Mouse (Mus musculus) cerebral cortex, adult 2 months (tissue): Measurements from ENCODE around the gene Arhgef7.

Experiments used
- WGBS: fragments of 180-500 bp; shearing (Covaris S2); methylation state at CpG from one replicate; pipeline ENCODE4 v1.1.7; 2018; 5-methylcytosine and 5-hydroxymethylcytosine counted together

The Arhgef7 gene

DNA sequence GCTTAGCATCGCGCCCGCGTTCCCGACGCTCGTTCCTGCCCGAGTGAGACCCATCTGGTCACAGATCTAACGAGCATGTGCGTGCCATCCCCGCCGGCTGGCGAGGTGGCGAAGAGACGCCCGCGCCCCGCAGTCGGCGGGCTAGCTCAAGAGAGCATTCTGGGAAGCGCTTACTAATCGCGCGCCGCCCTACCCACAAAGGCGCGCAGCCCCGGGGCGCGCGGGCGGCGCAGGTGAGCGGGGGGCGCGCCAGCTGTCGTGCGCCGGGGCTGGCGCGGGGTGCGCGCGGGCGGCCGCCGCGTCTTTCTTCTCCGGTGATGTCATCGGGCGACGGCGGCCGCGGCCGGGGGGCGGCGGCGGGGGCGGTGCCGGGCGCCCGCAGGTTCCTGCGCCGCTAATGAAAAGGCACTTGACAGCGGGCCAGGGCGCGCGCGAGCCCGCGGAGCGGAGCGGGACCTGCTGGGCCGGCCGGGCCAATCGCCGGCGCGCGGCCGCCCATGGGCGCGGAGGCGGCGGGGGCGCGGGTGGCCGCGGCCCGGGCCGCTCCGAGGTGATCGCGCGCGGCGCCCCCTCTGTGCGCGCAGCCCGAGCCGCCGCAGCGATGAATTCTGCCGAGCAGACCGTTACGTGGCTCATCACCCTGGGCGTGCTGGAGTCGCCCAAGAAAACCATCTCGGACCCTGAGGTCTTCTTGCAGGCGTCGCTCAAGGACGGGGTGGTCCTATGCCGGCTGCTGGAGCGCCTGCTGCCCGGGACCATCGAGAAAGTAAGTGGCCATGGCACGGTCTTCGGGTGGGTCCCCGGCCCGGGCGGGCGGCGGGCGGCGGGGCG is at the start of gene Arhgef7:
Gene Arhgef7, plus strand, starts transcription at position 71 of the 831 bp plus-strand sequence.
- under 1% methylated on average over 109 of the region's 127 CpGs for WGBS

DNA sequence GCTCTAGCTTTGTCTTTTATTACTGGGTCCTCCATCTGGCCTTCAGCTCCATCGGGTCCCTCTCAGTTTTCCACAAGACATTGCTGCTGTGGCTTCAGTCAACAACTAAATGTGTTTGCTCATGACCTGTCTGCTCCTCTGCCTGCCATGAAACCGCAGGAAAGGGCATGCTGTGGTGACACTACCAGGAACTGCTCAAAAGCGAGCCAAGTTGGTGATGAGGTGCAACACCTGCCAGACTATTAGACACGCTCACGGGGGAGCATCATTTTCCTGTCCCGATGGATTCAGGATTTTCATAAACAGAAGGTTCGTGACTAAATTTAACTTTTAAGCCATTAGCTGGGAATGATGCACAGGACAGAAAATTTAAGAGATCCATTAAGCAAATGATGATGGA is 43.0 kb upstream of the Arhgef7 start:
- WGBS: 92% methylated on average over 7 of the region's 7 CpGs

DNA sequence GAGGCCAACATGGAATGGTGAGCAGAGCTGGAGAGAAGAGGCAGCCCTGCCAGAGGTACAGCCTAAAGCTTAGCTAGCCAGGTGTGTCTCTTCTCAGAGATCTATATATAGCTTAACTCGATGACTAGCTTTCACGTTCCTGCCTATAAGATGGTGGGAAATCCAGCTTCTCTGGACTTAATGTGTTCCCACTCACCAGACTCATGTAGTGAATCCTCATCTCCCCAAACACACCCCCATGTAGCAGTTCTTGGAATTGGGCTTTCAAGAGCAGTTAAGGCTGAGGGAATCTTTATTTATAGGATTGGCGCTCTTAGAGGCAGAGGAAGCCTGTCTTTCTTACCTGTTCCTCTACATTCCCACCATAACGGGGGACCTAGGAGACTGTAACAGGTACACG is 40.3 kb upstream of the Arhgef7 start:
- 54% methylated on average over 5 of the region's 5 CpGs for WGBS

DNA sequence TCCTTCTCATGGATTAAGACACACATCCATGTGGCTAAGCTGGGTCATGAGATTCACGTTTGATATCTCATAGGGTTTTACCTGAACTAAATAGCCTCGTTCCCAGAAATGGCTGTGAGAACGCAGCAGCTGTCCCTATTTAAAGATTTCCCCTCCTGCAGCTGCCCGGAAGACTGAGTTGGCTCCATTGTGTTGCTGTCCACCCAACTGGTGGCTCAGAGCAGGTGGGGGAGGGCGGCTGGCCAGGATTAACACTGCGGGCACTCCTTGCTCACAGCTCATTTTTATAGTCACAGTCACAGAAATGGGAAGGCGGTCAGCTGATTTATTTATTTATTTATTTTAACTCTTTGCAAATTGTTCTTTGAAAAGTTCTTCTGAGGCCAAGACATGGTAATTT is 37.6 kb upstream of the Arhgef7 start:
- WGBS: 59% methylated on average over 7 of the region's 7 CpGs

DNA sequence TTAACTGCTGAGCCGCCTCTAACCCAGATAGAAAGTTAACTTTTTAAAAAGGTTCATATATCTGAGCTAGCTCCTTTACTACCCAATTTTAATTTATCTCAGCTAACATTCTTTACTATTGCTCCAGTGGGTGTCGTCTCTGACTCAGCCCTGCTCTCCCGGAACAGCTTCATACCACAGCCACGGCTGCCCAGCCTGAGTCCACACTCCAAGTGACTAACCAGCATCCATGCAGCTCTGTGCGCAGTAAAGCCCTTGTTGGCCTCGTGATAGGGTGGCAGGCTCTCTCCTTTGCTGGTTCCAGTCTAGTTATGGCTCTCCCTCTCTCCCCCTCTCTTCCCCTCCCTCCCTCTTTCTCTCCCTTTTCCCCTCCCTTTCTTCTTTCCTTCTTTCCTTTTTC is 36.2 kb upstream of the Arhgef7 start:
- WGBS: 56% methylated on average over 6 of the region's 6 CpGs

DNA sequence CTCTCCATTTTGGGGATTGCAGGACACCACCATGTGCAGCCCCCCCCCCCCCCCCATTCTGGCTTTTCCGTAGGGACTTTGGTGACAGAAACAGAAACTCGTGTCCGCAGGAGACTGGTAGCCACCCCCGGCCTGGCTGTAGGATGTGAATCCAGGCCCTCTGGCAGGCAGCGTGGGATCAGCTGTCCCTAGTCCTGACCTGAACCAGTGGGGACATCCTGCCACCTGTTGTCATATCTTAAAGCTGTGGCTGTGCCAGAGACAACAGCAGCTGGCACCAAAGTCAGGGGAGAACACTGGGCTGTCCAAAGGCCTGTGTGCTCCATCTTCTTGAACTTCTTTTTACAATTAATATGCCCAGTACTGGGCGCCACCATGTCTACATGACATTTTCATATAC is 35.8 kb upstream of the Arhgef7 start:
- 75% methylated on average over 6 of the region's 6 CpGs for WGBS

DNA sequence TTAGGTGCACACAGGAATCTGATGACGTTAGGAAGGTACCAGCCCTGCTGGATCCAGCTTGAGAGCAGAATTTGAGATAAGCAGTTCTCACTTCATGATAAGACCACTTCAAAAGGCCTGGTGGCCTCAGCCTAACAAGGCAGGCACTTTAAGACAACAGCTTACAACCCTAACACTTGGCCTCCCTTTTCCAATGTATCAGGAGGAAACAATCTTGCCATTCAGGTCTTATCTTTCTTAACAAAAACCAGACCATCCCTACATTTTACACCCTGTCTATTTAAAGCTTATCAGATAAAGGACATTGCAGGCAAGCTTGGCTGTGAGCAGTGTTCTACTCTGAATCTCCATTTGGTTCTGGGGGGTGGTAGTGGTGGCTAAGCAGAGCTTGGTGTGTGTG is 35.1 kb upstream of the Arhgef7 start:
- 90% methylated on average over 1 of the region's 1 CpGs for WGBS

DNA sequence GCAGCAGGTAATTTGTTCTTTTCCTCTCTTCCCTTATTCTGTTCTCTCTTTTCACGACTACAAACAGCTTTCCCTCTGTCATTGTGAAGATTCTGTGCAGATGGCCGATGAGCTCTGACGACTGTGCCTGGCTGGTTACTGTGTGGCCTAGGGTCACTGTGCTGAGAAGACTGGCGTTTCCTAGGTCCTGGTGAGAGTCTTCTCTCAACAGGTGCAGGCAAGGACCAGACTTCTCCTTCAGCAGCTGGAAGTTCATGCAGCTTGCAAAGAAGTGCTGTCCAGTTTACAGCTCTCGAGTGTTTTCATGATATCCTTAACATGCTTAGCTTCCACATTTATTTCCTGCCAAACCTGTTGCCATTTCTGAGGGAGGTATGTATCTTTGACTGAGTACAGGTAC is 33.5 kb upstream of the Arhgef7 start:
- 76% methylated on average over 5 of the region's 5 CpGs for WGBS

DNA sequence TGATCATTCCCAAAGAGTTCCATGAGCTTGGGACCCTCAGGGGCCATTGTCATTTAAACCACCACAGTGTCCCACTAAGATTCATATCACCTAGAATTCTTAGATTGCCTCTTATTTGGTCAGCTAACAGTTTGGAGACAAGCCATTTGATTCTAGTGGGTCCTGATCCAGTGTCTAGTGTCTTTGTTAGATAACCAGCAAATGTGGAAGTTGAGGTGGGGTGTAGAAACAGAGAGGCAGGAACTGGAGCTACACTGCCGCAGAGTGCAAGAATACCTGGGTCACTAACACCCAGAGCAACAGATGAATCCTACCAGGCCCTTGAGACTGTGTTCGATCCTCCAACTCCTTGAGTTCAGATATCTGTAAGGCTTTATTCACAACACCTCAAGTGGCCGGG is 31.3 kb upstream of the Arhgef7 start:
- WGBS: 97% methylated on average over 3 of the region's 3 CpGs

DNA sequence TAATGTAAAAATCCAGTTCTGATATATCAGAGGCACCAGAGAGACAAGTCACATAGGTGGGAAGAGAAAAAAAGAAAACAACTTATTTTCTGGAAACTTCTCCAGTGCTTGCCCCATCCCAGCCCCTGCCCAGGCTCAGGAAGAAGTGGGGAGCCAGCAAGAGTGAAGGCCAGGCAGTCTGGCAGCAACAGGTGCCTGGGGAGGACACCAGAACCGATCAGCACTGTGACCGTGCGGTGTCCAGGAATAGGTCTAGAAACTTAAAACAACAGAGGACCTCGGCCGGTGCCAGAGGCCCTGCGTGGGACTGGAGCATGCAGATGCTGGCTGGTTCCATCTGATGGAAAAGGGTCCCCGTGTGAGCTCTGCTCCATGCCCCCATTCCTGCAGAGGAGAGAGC is 30.1 kb upstream of the Arhgef7 start:
- WGBS: 91% methylated on average over 7 of the region's 7 CpGs

DNA sequence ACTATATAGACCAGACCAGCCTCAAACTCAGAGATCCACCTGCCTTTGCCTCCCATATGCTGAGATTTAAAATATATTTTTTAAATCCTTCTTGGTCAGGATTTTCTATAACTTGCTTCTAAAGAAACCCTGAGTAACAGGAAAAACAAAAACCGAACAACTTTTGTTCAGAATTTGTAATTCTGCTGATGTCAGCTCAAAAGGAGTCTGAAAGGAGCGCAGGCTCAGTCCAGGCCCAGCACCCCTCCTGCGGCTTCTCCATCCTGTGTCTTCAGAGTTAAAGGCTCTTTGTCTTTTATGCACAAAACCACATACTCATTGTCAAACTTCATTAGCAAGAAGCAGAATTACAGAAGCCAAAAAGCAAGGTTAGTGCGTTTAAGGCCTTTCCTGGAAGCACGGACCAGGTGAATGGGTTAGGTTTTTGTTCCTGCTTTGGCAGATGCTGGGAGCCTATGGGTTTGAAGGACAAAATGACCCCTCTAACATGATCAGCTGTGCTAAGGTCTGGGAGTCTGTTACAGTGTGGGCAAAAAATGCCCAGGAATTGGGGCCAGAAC is 28.0 kb upstream of the Arhgef7 start:
- 88% methylated on average over 5 of the region's 5 CpGs for WGBS

DNA sequence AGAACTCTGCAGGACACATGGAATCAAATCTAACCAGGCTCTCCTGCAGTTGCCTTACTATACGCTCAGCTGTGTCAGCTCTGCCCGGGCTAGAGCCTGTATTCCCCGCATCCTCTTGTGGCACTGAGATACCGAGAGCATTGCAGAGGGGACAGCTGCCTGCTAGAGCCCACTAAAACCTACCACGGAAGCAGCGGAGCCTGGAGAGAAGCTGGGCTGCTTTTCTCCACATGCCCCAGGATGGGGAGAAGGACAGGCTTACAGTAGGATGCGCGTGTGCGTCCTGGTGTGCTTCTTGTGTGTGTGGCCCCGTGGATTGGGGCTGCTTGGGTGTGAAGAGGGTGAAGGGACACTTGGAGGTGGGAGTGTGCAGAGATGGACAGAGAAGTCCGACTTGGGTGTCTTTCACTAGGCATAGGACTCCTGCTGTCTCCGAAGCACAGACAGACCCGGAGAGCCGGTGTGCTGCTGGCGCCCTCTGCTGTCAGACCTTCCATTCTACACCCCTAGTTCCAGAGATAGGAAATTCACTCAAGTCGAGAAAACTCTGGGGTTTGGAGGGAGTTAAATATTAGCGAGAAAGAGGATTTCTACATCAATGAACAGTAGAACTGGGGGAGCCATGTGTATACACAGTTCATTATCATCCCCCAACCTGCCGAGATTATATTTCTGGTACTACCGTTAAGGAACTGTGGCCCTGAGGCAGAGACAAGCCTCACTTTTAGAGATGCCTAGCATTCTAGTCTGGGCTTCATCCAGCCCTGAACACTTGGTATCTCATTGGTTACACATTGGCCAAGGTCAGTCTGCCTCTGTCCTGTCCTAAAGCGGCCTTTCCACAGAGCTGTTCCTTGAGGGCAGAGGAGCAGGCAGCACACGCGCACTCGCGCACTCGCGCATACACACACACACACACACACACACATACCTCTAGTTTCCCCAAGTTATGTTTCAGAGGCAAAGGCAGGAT is 27.2 kb upstream of the Arhgef7 start:
- 39% methylated on average over 26 of the region's 26 CpGs for WGBS

DNA sequence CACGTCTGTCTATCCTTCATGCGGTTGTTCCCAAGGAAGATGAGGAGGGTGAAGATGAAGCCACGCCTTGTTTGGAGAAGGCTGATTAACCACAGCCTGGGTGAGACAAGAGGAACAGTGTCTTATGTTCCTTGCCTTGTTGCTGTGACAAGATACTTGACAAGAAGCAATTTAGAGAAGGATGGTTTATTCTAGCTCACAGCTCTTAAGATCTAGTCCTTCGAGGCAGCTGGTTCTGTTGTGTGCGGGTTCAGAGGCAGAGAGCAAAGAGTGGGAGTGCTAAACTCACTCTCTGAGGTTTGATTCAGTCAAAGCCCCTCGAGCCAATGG is 26.5 kb upstream of the Arhgef7 start, which contains the start of gene 1700016D06Rik:
Gene 1700016D06Rik, minus strand, starts transcription at position 31 of the 330 bp plus-strand sequence.
- WGBS: 58% methylated on average over 6 of the region's 6 CpGs

DNA sequence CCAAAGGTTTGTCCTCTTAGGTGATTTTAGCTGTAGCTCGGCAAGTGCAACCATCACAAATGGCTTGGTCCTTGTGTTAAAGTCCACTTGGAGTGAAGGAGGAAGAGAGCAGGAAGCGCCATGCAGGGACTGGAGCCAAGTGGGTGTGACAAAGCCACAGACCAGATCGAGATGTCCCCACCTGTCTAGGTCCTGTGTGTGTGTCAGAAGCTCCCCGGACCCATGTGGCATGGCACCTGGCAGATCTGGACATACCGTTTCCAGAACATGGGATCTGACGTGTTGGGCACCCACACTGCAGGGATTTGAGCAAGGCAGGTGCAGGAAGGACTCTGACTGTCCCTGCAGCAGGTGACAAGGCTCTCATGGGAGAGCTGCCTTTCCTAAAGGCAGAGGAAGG is 26.1 kb upstream of the Arhgef7 start:
- WGBS: 78% methylated on average over 6 of the region's 6 CpGs

DNA sequence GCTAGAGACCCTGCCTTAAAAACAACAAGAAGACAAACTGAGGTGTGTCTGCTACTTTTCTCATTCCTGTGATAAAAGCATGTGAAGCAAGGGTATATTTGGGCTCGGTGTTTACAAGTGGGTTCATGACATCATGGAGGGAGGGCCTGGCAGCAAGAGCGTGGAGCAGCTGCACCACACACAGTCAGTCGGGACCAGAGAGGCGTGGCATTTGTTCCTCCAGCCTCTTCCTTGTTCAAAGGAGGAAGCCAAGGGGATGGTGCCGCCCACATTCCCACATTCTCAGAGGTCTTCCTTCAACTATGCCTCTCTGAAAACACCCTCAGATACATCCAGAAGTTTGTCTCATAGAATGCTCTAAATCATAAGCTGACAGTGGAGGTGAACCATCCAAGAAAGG is 23.7 kb upstream of the Arhgef7 start:
- 86% methylated on average over 5 of the region's 5 CpGs for WGBS

DNA sequence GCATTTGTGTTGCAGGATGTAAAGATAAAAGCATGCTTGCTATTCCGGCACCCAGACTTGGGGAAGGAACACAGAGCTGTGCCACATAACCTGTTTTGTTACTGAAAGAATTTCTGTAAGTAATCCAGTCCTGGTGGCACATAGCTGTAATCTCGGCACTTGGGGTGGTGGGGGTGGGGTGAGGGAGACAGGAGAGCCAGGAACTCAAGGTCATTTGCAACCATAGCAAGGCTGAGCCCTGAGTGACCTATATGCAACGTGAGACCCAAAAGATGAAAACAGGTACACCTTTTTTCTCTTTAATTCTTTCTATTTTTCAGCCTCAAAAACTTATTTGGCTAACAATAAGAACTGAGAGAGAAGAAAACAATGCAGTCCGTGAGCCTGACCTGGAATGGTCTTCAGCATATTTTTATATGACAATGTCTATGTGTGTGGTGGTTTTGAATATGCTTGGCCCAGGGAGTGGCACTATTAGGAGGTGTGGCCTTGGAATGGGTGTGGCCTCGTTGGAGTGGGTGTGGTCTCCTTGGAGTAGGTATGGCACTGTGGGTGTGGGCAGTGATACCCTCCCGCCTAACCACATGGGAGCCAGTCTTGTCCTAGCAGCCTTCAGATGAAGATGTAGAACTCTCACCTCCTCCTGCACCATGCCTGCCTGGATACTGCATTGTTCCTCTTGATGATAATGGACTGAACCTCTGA is 22.7 kb upstream of the Arhgef7 start:
- 73% methylated on average over 6 of the region's 6 CpGs for WGBS

DNA sequence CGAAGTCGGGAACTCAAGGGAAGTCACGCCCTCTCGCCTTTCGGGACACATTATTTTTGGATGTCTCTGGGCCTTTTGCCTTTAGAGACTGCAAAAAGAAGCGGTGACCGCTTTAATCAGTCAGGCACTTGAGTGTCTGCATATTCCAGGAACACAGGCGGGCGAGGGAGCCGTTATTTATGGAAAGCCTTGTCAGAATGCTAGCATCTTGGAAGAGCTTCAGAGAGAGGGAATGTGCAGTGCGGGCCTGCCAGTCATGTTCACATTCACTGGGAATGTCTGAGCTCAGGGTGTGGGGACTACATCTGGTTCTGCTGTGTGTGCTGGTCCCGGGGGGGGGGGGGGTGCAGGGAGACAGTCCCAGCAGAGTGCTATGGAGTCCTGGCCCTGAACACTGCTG is 21.7 kb upstream of the Arhgef7 start:
- 45% methylated on average over 12 of the region's 12 CpGs for WGBS

DNA sequence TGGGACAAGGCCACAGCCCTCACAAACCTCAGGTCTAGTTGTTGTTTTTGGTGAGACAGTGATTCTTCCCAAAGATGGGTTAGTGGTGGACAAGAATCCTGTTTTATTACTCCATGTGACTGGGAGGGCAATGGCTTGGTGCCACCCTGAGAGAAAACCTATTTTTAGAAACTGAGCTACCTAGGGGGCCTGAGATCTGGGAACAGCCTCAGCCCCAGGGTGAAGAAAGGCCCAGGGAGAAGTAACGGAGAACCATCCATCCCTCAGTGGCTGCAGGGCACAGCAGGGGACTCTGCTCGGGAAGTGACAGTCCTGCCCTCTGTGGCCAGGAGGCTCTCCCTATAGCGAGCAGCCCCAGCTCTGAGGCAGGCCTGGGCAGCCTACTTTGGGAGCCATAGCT is 19.8 kb upstream of the Arhgef7 start:
- WGBS: 71% methylated on average over 3 of the region's 3 CpGs

DNA sequence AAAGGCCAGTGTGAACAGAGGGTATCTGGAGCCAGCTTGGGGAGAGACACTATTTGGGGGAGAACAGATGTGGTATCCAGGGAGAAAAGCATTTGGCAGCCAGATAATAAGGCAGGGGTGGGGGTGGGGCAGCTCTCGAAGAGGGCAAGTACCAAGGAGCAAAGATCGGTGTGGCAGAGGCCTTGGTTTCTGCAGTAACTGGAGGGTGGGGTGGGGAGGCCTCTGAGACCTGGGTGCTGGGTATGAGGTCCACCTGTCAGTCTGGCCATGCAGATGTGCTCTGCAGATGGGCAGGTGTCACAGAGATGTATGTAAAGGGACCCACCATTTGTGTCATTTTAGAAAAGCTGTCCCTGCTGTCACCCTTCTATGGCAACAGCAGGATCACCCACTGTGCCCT is 18.7 kb upstream of the Arhgef7 start:
- WGBS: 71% methylated on average over 2 of the region's 2 CpGs

DNA sequence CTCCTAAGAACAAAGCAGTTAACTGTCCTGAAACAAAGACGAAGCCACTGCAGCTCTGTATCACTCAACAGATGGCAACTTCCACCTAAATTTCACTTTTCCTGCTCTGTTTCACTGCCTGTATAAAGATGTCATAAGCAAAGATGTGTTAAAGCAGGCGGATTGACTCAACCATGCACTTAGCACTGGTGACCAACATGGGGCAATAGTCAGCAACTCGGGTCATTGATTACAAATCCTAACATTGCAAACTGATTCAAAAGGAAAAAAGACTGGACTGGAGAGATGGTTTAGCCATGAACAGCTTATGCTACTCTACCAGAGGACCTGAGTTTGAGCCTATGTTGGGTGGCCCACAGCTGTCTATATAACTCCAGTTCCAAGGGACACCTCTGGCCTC is 18.0 kb upstream of the Arhgef7 start:
- 75% methylated on average over 3 of the region's 3 CpGs for WGBS

DNA sequence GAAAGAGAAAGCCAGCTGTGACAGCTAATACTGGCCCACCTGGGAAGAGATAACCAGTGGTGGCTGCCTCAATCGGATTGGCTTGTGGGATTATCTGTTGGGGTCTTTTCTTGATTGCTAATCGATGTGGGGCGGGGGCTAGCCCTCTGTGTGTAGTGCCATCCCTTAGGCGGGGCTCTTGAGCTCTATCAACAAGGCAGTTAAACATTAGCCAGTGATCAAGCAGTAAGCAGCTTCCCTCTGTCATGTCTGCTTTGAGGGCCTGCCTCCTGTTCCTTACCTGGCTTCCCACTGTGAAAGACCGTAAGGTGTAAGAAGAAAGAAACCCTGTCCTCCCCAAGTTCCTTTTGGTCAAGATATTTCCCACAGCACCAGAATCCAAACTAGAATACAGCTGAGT is 17.1 kb upstream of the Arhgef7 start:
- WGBS: 64% methylated on average over 5 of the region's 5 CpGs

DNA sequence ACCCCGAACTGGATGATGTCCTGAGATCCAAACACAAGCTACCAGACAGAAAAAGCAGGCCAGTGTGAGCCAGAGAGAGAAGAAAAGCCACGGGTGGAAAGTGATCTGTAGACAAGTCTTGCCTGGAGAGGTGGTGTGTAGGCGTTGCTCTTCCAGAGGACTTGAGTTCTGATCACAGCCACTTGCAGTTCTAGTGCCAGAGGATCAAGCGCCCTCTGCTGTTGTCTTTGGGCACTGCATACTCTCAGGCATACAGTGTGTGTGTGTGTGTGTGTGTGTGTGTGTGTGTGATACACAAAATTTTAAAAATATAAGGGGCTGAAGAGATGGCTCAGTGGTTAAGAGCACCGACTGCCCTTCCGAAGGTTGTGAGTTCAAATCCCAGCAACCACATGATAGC is 15.3 kb upstream of the Arhgef7 start:
- 83% methylated on average over 6 of the region's 6 CpGs for WGBS
